Mouse (Mus musculus) lung, embryonic 16.5 days (tissue): ENCODE measurements at regions not wholly inside any gene's neighbourhood (a gene's known extent, or its start where the extent isn't known, plus 50 kb on each side); places are given as distances from the start of the nearest gene placed in this dataset.

Source experiments
- ATAC-seq: fragments of 200-750 bp; cut with Nextera tagmentation; 2 replicates; pipeline ENCODE4 v1.8.0; 2017; ENCODE audit warnings: low read depth, mild to moderate bottlenecking, moderate library complexity
- H3K27ac ChIP-seq: fragments of 300-500 bp; sonication (generic); 2 replicates; pipeline ENCODE4 v1.5.1; 2014; ENCODE audit warnings: mild to moderate bottlenecking, control low read depth, low read length
- H3K27me3 ChIP-seq: fragments of 300-500 bp; sonication (generic); 2 replicates; pipeline ENCODE4 v1.6.1; 2014; ENCODE audit warnings: low read depth, low read length, mixed read lengths; ENCODE audit not compliant: control insufficient read depth, insufficient read depth
- H3K36me3 ChIP-seq: fragments of 300-500 bp; sonication (generic); 2 replicates; pipeline ENCODE4 v1.6.1; 2014; ENCODE audit warnings: low read length; ENCODE audit not compliant: control insufficient read depth, insufficient read depth
- H3K4me1 ChIP-seq: fragments of 300-500 bp; sonication (generic); replicated peaks from 2 replicates; pipeline ENCODE4 v1.6.1; 2014; ENCODE audit warnings: low read length, mixed read lengths; ENCODE audit not compliant: control insufficient read depth, insufficient read depth
- H3K4me2 ChIP-seq: fragments of 300-500 bp; sonication (generic); 2 replicates; pipeline ENCODE4 v1.6.1; 2014; ENCODE audit warnings: low read depth, low read length, control low read depth
- H3K4me3 ChIP-seq: fragments of 300-500 bp; sonication (generic); 2 replicates; pipeline ENCODE4 v1.5.1; 2014; ENCODE audit warnings: mild to moderate bottlenecking, low read length, control low read depth
- H3K9ac ChIP-seq: fragments of 300-500 bp; sonication (generic); 2 replicates; pipeline ENCODE4 v1.6.1; 2014; ENCODE audit warnings: low read length, control low read depth
- H3K9me3 ChIP-seq: fragments of 300-500 bp; sonication (generic); 2 replicates; pipeline ENCODE4 v1.6.1; 2016; ENCODE audit warnings: low read length; ENCODE audit not compliant: control insufficient read depth
- WGBS: fragments of 180-500 bp; shearing (Covaris S2); extraction: QIAGEN DNeasy Blood & Tissue Kit; methylation state at CpG from one replicate; pipeline ENCODE4 v1.1.7; 2014; 5-methylcytosine and 5-hydroxymethylcytosine counted together

DNA sequence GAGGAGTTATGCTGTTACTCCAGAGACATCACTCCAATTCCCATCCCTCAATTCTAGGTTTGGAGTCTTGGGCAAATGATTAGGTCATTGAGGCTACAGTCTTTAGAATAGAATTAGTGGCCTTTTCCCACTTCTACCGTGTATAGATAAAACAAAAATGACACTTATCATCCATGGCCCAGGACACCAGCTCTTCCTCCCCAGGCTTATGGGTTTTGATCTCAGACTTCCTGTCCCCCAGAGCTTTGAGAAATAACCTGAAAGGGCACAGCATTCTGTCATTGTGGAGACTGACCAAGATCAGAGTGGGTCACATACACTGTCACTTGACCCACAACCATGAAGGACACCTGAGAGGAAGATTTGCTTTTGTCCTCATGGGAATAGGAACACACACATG lies 283.3 kb upstream of the Gm5148 start:
- Histone ChIP-seq H3K4me2 (no peak overlapping the region), H3K27ac (no peak overlapping the region), H3K4me1 (no peaks in the 10 kb centered on the region), H3K36me3 (no peaks in the 10 kb centered on the region), H3K9me3 (no peaks in the 10 kb centered on the region), H3K27me3 (no peaks in the 10 kb centered on the region), H3K4me3 (no peak overlapping the region), H3K9ac (no peak overlapping the region)
- no peak for ATAC-seq
- 63% methylated on average over 1 of the region's 1 CpGs for WGBS

DNA sequence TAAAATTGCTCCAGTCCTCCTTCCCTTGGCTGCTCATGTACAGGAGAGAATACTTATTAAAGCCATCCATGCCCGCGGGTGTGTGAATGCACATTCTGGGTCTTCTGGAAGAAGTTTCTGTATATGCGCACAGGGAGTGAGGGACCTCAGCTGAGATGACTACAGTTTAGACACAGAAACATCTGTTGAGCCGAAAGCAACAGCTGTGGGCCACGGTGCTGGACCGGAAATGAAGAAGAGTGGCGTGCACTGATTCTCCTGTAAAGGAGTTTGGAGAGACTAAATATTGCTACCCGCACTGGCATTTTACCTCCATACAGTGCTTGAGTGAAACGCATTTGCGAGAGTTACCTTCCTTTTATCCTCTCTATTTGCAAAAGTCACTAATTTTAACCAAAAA lies 278.0 kb upstream of the Gm5148 start:
- WGBS, result 90% methylated on average over 10 of the region's 10 CpGs
- H3K36me3 ChIP-seq, result no peaks in the 10 kb centered on the region

DNA sequence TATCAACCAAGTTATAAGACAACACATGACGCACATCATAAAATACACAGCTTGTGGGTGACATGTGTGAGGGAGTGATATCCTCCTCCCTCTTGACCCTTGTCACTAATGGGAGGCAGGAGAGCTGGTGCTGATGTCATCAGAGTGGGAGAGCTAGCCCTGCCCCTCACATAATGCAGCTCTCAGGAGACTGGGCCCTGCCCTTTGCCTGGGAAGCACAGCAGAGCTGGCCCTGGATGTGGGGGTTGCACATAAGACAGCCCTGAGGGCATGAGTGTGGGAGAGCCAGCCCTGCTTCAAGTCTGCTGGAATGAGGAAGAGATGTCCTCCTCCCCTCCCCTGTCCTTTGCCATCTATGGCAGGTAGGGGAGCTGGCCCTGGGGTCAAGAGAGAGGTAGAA lies 275.5 kb upstream of the Gm5148 start:
- WGBS, result 84% methylated on average over 1 of the region's 1 CpGs
- H3K4me3 ChIP-seq, result no peak overlapping the region

More for the DNA sequence above, 278.0 kb upstream of the Gm5148 start:
- H3K9me3 ChIP-seq, result no peaks in the 10 kb centered on the region
- no peak overlapping the region for H3K27ac ChIP-seq
- H3K4me1 ChIP-seq, result no peaks in the 10 kb centered on the region
- no peak for ATAC-seq
- no peaks in the 10 kb centered on the region for H3K27me3 ChIP-seq
- no peak overlapping the region for H3K9ac ChIP-seq
- H3K4me2 ChIP-seq, result no peak overlapping the region
- H3K4me3 ChIP-seq, result no peak overlapping the region

DNA sequence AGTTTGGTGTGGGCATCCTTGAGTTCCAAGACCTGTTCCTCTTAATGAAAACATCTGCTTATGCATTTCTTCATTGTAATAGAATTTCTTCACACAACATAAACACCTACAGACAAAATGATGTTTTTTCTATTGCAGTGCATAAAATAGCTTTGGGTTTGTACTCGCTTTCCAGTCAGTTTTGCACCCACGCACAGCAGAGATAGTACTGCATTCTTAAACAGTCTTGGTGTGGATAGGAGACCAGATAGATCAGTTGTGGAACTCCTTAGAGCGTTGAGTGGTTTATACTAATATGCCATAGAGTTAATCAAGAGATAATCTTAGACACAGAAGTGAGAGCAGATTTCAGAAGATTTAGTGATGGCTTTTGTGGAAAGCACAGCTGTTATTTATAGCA lies 273.7 kb upstream of the Gm5148 start:
- 74% methylated on average over 3 of the region's 3 CpGs for WGBS
- H3K9me3 ChIP-seq, result no peaks in the 10 kb centered on the region
- no peaks in the 10 kb centered on the region for H3K4me1 ChIP-seq
- H3K4me2 ChIP-seq, result no peak overlapping the region
- H3K9ac ChIP-seq, result no peak overlapping the region
- H3K27ac ChIP-seq, result no peak overlapping the region
- H3K4me3 ChIP-seq, result no peak overlapping the region
- ATAC-seq, result no peak
- H3K36me3 ChIP-seq, result no peaks in the 10 kb centered on the region
- no peaks in the 10 kb centered on the region for H3K27me3 ChIP-seq

More for the DNA sequence above, 275.5 kb upstream of the Gm5148 start:
- H3K4me2 ChIP-seq, result no peak overlapping the region
- no peak for ATAC-seq
- H3K27me3 ChIP-seq, result no peaks in the 10 kb centered on the region
- no peak overlapping the region for H3K9ac ChIP-seq
- H3K4me1 ChIP-seq, result no peaks in the 10 kb centered on the region
- no peaks in the 10 kb centered on the region for H3K36me3 ChIP-seq
- H3K9me3 ChIP-seq, result no peaks in the 10 kb centered on the region
- H3K27ac ChIP-seq, result no peak overlapping the region

DNA sequence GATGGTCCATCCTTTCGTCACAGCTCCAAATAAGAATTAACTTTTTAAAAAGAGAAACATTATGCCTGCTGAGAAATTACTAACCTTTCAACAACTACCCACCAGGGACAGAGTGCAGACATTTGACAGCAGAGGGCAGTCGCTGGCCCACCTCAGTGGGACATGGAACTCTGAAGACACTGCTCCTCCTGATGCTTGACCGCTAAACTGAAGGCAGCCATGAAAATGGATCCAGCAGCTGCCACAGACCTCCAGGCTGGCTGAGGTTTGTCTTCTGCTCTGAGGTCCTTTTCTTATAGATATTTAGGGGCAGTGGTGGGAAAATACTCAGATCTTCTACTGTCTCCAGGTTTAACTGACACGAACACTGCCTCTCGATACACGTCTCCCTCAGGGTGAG lies 265.7 kb upstream of the Gm5148 start:
- no peak for ATAC-seq
- Histone ChIP-seq H3K4me3 (no peak overlapping the region), H3K27ac (no peak overlapping the region), H3K36me3 (no peaks in the 10 kb centered on the region), H3K4me2 (no peak overlapping the region), H3K27me3 (no peaks in the 10 kb centered on the region), H3K4me1 (no peaks in the 10 kb centered on the region), H3K9ac (no peak overlapping the region), H3K9me3 (no peaks in the 10 kb centered on the region)
- WGBS, result 93% methylated on average over 6 of the region's 6 CpGs

DNA sequence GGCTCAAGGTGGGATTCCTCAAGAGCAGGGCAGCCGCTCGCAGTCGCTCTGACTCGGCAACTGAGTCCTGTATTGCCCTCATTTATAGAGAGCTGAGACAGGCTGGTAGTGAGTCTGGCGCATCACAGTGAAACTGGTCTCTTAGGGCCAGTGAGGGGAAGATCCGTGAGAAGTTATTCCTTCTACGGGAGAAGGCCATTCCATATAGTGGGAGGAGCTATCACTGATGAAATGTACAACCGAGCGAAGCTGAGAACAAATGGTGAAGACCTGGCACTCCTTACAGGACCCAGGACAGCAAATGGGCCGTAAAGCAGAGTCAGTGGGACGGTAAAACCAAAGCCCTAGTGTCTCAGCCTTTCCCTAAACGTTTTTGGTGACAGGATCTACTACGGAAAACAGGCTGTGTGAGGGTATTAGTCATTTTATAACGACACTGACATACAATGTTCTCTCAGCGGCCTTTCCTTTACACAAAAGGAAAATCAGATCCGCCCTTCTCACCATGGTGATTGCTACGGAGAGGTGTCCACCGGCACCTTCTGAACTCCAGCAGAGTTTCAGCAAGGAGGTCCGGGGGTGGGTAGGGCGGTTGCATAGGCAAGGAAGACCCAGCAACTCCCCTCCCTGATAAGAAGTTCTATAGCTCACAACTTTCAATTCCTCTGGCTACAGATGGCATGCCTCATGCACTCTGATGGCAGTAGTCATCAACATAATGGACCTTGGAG lies 263.6 kb upstream of the Gm5148 start:
- Histone ChIP-seq H3K9me3 (no peaks in the 10 kb centered on the region), H3K27me3 (no peaks in the 10 kb centered on the region), H3K27ac (no peak overlapping the region), H3K36me3 (no peaks in the 10 kb centered on the region), H3K4me1 (no peaks in the 10 kb centered on the region), H3K4me3 (no peak overlapping the region), H3K9ac (no peak overlapping the region), H3K4me2 (no peak overlapping the region)
- ATAC-seq, result no peak
- 61% methylated on average over 20 of the region's 20 CpGs for WGBS

DNA sequence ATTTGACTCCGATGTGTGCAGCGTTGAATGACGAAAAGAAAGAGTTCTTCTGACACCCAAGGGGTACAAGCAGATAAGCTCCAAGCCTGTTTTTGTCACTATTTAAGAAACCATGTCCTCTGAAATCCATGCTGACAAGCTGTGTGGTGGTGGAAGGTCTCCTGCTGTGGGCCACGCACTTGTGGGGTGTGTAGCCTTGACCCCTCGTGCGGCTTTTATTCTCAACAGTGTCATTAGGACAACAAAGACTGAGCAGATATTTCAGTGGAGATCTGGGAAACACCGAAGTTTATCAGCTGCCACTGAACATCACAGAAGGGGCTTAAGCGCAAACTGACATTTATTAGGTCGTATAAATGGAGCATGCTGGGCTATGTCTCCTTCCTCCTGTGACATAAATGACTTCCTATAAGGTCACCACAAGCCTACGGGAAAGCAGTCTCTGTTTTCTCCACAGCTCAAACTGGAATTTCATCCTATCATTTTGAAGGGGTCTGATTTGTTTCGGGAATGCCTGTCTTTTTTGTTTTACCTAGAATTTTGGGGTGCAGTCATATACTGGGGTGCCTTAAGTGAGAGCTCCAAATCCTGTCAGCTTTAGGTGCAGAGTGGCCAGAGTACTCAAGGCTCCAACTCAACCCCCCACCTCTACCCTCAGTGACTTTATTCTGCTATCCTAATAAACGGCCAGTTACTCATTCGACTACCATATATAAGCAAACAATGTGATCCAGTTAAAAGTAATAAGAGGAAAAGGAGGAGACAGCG lies 262.9 kb upstream of the Gm5148 start:
- no peaks in the 10 kb centered on the region for H3K27me3 ChIP-seq
- no peak for ATAC-seq
- H3K27ac ChIP-seq, result no peak overlapping the region
- no peaks in the 10 kb centered on the region for H3K36me3 ChIP-seq
- no peak overlapping the region for H3K4me3 ChIP-seq
- no peaks in the 10 kb centered on the region for H3K4me1 ChIP-seq
- H3K9me3 ChIP-seq, result no peaks in the 10 kb centered on the region
- H3K9ac ChIP-seq, result no peak overlapping the region
- 64% methylated on average over 14 of the region's 14 CpGs for WGBS
- H3K4me2 ChIP-seq, result no peak overlapping the region

DNA sequence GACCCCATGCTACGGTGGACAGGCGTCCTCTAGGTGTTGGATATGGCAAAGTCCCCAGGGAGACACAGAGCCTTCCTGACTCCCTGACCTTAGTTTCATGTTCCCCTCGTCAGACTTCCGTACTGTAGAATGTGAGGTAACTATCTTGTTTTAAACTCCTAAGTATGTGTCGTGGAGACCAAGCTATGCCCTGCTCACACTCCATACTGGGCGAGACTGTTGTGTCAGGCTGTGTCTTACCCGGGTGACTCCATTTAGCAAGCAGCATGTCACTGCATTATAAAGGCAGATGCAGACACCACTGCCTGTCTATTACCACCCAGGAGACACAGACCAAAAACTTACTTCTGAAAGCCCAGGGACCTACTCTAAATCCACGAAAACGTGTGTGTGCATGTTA lies 260.4 kb upstream of the Gm5148 start:
- H3K4me2 ChIP-seq, result no peak overlapping the region
- H3K27ac ChIP-seq, result no peak overlapping the region
- H3K9me3 ChIP-seq, result no peaks in the 10 kb centered on the region
- no peak overlapping the region for H3K9ac ChIP-seq
- WGBS, result 86% methylated on average over 9 of the region's 9 CpGs
- no peak overlapping the region for H3K4me3 ChIP-seq
- no peaks in the 10 kb centered on the region for H3K36me3 ChIP-seq
- H3K4me1 ChIP-seq, result no peaks in the 10 kb centered on the region
- no peak for ATAC-seq
- H3K27me3 ChIP-seq, result no peaks in the 10 kb centered on the region

DNA sequence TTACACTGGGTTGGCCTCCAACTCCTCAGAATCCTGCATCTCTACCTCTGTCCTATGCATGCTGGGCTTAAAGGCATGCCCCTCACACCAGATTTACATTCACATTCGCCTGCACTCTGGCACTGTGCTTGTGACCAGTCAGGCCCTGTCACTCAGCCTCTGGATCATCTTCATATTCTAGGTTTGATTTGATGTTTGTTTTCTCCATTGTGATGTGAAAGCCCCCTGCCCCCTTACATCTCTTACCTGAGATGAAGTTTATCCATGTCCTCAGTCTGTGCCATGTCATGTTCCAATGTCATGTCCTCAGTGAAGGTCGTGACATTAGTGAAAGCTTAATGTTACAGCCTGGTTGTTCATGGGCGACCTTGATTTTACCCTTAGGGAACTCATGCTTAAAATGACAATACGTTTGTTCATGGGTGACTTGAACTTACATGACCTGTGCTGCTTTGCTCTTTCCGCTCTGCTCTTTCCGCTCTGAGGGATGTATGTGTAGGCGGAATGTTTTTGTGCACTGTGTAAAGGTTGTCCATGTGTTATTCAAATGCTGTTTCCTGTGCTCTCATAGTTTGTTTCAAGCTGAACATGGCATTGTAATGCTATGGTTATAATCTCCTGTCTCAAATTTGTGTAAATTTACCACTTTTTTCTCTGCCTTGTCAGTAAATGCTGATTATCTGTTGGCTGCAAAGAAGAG lies 257.3 kb upstream of the Gm5148 start:
- 71% methylated on average over 7 of the region's 7 CpGs for WGBS
- no peaks in the 10 kb centered on the region for H3K36me3 ChIP-seq
- no peaks in the 10 kb centered on the region for H3K9me3 ChIP-seq
- no peak overlapping the region for H3K27ac ChIP-seq
- no peak for ATAC-seq
- no peak overlapping the region for H3K4me3 ChIP-seq
- no peak overlapping the region for H3K9ac ChIP-seq
- no peaks in the 10 kb centered on the region for H3K27me3 ChIP-seq
- H3K4me2 ChIP-seq, result no peak overlapping the region
- H3K4me1 ChIP-seq, result peaks cover 10% of the 10 kb centered on the region
